Mouse (Mus musculus): Measurements from ENCODE around the gene Ceacam1.
"Not testable (repeated sequence)": the region's sequence is repeated elsewhere in the genome, so short reads cannot be mapped to it uniquely, and the experiment has no call there.

DNA sequence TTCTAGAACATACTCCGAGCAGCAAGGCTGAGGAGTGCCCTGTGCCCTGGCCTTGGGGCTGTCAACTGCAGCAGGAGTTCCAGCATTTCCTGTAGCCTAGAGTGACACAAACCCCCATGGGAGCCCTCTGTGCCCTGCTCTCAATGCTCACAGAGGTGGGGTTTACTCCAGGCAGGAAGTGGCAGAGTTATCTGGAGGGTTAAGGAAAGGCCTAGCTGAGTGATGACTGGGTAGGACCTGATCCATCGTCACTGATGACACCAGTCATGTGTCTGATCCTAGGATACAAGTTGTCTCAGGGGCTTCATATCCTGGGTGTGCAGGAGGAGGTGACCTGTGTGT lies 320 bp upstream of the Ceacam1 start:
- TF ChIP-seq CTCF (IDR thresholded peaks at IDR 0.05; ENCODE audit: borderline replicate concordance, insufficient read depth, low read depth, low read length); POLR2A (IDR thresholded peaks at IDR 0.05; ENCODE audit: borderline replicate concordance, insufficient read depth, low read length): not testable (repeated sequence)
